Mouse (Mus musculus): ENCODE measurements around the gene Pi4kb. TPM values are rescaled to one million over a fixed set of nuclear protein-coding genes. Genes with fewer than 3 reads are reported as not detected.
A peak's percentile ranks its signal among the peaks of the same experiment; 100 is the strongest.
"Not testable (repeated sequence)": the region's sequence is repeated elsewhere in the genome, so short reads cannot be mapped to it uniquely, and the experiment has no call there.

The Pi4kb gene
- polyA plus RNA-seq (2014; fragmentation: Nextera tagmentation; extraction: Ambion mirVana), result 23.1 and 23.9 TPM in 2 replicates

DNA sequence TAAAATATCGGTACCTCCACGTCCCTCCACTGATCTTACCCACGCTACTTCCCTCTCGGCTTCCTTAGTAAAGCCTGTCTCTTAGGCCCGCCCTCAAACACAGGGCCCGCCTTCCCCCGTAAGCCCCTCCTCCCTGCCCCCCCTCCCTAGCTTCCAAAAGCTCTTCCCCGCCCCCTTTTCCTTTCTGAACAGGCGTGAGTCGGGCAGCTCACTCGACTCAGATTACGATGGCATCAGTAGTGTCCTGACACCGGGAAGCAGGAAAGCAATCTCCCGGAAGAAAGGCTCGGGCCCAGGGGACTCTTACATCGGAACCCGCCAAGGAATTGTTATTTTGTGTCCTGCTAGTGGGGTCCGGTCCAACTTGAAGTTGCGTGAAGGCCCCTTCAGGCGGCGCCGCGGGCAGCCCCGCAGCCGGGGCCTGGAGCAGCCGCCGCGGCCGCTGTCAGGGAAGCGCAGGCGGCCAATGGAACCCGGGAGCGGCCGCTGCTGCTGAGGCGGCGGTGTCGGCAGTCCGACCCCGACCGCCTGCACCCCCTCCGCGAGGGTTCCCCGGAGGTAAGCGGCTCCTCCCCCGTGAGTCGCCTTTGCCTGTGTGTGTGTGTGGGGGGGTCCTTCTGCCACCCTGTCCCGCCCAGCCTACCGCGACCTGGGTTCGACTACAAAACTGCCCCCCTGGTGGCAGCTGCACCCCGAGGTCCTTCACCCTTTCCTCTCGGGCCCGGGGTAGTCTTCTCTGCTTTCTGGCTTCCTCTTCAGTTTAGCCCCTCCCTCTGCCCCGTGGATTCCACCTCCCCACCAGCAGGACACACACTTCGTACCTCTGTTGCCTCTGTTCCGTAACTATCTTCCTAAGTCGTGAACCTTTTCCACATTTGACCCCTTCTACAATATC, at the start of gene Pi4kb:
TSS of gene Pi4kb (plus strand) at position 204 of the 895 bp plus-strand sequence.
- peak; percentile 93 for ATAC-seq (replicated peaks; ENCODE audit: low FRiP score)
- under 1% methylated on average over 57 of the region's 57 CpGs for WGBS
- H3K27me3 ChIP-seq (ENCODE audit: control insufficient read depth, insufficient read depth, low read length), result no peaks in the 10 kb centered on the region

DNA sequence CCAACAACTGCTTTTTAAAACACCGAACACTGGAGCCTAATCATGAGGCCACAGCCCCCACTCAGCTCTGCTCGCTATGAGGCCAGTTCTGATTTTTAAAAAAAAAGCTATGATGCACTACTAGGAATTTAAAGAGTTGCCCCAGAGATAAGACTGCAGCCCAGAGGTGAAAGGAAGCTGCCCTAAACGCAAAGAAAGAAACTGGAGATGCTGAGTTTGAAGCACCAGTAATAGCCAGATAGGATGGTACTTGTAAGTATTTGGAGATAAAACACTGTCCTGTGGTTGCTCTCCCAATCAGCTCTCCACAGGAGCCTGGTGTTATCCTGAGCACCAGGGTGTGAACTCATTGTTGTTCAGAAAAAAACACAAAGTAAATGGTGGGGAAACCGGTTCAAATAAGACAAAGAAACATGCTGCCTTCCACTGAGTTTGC, 48.2 kb upstream of the Pi4kb start:
- not testable (repeated sequence) for H3K4me2 ChIP-seq (ENCODE audit: low read depth, low read length, severe bottlenecking); H3K27me3 ChIP-seq (ENCODE audit: control insufficient read depth, insufficient read depth, low read length); H3K36me3 ChIP-seq (ENCODE audit: control insufficient read depth, insufficient read depth, low read length); H3K4me3 ChIP-seq (ENCODE audit: low read depth, low read length); ATAC-seq (replicated peaks; ENCODE audit: low FRiP score); H3K9me3 ChIP-seq (ENCODE audit: control insufficient read depth, low read length); H3K4me1 ChIP-seq (replicated peaks; ENCODE audit: control insufficient read depth, insufficient read depth, low read length); H3K27ac ChIP-seq (ENCODE audit: low read depth, low read length); DNase-seq (ENCODE audit: low spot score); H3K9ac ChIP-seq (ENCODE audit: low read length)
- 46% methylated on average over 4 of the region's 4 CpGs for WGBS

More for the DNA sequence above, at the start of gene Pi4kb:
- Histone ChIP-seq H3K9ac (ENCODE audit: low read length) (peak within 1 kb of the TSS; percentile 92), H3K4me3 (ENCODE audit: low read depth, low read length) (peak within 1 kb of the TSS; percentile 82), H3K4me2 (ENCODE audit: low read depth, low read length, severe bottlenecking) (peak within 1 kb of the TSS; percentile 78), H3K27ac (ENCODE audit: low read depth, low read length) (peak within 1 kb of the TSS; percentile 32; the same call in 1 of the 2 replicates), H3K4me1 (replicated peaks; ENCODE audit: control insufficient read depth, insufficient read depth, low read length) (no peaks in the 10 kb centered on the region; the same call in 1 of the 2 replicates), H3K9me3 (ENCODE audit: control insufficient read depth, low read length) (no peaks in the 10 kb centered on the region), H3K36me3 (ENCODE audit: control insufficient read depth, insufficient read depth, low read length) (no peaks in the 10 kb centered on the region; the same call in 1 of the 2 replicates)
- peak; percentile 94 for DNase-seq (ENCODE audit: low spot score)

DNA sequence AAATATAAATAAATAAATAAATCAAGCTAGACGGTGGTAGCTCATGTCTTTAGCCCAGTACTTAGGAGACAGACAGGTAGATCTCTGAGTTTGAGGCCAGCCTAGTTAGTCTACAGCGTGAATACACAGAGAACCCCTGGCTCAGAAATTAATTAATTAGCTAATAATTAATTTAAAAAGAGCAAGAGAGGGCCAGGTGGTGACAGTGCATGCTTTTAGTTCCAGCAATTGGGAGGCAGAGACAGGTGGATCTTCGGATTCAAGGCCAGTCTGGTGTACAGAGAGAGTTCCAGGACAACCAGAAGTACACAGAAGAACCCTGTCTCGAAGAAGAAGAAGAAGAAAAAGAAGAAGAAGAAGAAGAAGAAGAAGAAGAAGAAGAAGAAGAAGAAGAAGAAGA, 45.6 kb upstream of the Pi4kb start:
- not testable (repeated sequence) for H3K4me2 ChIP-seq (ENCODE audit: low read depth, low read length, severe bottlenecking); H3K27me3 ChIP-seq (ENCODE audit: control insufficient read depth, insufficient read depth, low read length); ATAC-seq (replicated peaks; ENCODE audit: low FRiP score); H3K27ac ChIP-seq (ENCODE audit: low read depth, low read length); DNase-seq (ENCODE audit: low spot score); H3K4me1 ChIP-seq (replicated peaks; ENCODE audit: control insufficient read depth, insufficient read depth, low read length); H3K9ac ChIP-seq (ENCODE audit: low read length); H3K9me3 ChIP-seq (ENCODE audit: control insufficient read depth, low read length); H3K36me3 ChIP-seq (ENCODE audit: control insufficient read depth, insufficient read depth, low read length); H3K4me3 ChIP-seq (ENCODE audit: low read depth, low read length)
- 82% methylated on average over 4 of the region's 4 CpGs for WGBS

DNA sequence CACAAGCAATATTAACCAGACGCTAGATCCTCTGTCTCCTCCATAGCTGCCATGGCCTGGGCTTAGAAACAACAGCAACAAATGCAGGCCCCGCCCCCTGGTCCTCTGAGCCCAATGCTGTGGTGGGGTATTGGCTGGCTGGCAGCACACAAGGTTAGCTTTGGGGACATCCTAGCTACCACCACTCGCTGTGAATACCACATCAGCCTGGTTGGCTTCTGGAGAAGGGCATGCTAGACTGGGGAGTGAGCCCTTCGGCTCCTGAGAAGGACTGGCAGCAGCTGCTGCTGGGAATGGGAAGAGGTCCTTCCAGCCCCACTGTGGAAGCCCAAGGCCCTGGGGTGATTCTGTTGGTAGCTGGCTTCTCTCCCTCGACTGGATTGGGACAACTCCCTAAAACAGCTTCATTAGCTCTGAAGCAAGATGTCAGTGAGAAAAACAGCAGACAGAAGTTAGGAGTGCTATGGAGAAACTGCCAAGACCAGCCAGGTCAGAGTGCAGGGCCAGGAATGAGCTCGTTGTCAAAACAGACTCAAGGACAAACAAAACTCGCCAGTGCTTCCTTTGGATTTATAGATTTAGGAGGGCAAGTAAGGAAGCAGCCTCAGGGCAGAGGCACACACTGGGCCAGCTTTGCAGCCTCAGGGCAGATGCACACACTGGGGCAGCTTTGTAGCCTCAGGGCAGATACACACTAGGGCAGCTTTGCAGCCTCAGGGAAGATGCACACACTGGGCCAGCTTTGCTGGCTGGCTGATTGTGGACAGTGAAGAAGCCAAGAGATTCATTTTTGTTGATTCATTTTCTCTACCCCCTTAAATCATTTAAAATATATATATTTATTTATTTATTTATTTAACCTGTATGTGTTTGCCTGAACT, 43.9 kb upstream of the Pi4kb start:
- DNase-seq (ENCODE audit: low spot score); ATAC-seq (replicated peaks; ENCODE audit: low FRiP score); H3K36me3 ChIP-seq (ENCODE audit: control insufficient read depth, insufficient read depth, low read length); H3K27me3 ChIP-seq (ENCODE audit: control insufficient read depth, insufficient read depth, low read length); H3K9ac ChIP-seq (ENCODE audit: low read length); H3K4me2 ChIP-seq (ENCODE audit: low read depth, low read length, severe bottlenecking); H3K4me3 ChIP-seq (ENCODE audit: low read depth, low read length); H3K27ac ChIP-seq (ENCODE audit: low read depth, low read length); H3K4me1 ChIP-seq (replicated peaks; ENCODE audit: control insufficient read depth, insufficient read depth, low read length); H3K9me3 ChIP-seq (ENCODE audit: control insufficient read depth, low read length): not testable (repeated sequence)
- 58% methylated on average over 7 of the region's 7 CpGs for WGBS

DNA sequence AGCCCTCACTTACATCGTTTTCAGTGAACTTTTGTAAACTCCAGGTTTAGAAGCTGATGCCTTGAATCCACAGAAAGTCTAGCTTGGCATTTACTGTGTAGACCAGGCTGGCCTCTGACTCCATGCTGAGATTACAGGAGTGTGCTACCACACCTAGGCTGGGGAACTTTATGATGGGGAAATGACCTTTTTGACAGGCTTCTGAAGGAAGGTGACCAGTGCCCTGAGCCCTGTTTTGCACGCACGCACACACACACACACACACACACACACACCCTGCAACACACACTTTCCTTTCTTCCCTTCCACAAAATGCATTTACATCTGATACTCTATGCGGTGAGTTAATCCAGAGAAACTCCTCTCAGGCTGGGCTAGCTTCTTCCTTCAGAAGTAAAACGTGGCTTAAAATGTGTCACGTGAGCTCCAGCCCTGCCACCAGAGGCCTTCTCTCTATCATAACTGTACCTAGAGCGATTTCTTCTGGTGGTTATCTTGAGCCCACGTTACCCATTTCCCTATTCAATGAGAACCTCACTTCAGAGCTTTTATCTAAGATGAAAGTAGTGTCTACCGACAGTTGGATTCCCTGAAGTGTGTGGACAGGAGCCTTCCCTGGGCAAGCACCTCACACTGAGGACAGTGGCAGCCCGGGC, 43.0 kb upstream of the Pi4kb start:
- ATAC-seq (replicated peaks; ENCODE audit: low FRiP score); H3K4me1 ChIP-seq (replicated peaks; ENCODE audit: control insufficient read depth, insufficient read depth, low read length); DNase-seq (ENCODE audit: low spot score); H3K9me3 ChIP-seq (ENCODE audit: control insufficient read depth, low read length); H3K4me3 ChIP-seq (ENCODE audit: low read depth, low read length); H3K27me3 ChIP-seq (ENCODE audit: control insufficient read depth, insufficient read depth, low read length); H3K4me2 ChIP-seq (ENCODE audit: low read depth, low read length, severe bottlenecking); H3K36me3 ChIP-seq (ENCODE audit: control insufficient read depth, insufficient read depth, low read length); H3K9ac ChIP-seq (ENCODE audit: low read length); H3K27ac ChIP-seq (ENCODE audit: low read depth, low read length): not testable (repeated sequence)
- WGBS, result 81% methylated on average over 10 of the region's 10 CpGs

DNA sequence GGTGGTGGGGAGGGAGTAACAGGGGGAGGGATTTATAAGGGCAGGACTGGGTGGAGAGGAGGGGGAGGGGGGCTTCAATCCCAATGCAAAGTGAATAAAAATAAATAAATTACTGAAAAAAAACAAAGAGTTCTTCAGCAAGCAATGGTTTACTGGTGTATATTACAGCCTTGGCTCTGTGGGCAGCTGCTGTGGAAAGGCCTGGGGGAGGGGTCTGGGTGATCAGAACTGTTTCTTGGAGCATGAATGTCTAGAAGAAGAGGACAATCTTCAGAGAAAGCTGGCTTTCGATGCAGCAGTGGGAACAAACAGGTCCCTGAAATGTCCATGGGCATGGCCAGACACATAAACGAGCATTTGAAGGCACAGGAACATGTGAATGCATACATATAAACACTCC, 42.3 kb upstream of the Pi4kb start:
- not testable (repeated sequence) for H3K4me2 ChIP-seq (ENCODE audit: low read depth, low read length, severe bottlenecking); ATAC-seq (replicated peaks; ENCODE audit: low FRiP score); DNase-seq (ENCODE audit: low spot score); H3K9me3 ChIP-seq (ENCODE audit: control insufficient read depth, low read length); H3K4me3 ChIP-seq (ENCODE audit: low read depth, low read length); H3K4me1 ChIP-seq (replicated peaks; ENCODE audit: control insufficient read depth, insufficient read depth, low read length); H3K27me3 ChIP-seq (ENCODE audit: control insufficient read depth, insufficient read depth, low read length); H3K27ac ChIP-seq (ENCODE audit: low read depth, low read length); H3K36me3 ChIP-seq (ENCODE audit: control insufficient read depth, insufficient read depth, low read length); H3K9ac ChIP-seq (ENCODE audit: low read length)
- WGBS, result 80% methylated on average over 2 of the region's 2 CpGs

DNA sequence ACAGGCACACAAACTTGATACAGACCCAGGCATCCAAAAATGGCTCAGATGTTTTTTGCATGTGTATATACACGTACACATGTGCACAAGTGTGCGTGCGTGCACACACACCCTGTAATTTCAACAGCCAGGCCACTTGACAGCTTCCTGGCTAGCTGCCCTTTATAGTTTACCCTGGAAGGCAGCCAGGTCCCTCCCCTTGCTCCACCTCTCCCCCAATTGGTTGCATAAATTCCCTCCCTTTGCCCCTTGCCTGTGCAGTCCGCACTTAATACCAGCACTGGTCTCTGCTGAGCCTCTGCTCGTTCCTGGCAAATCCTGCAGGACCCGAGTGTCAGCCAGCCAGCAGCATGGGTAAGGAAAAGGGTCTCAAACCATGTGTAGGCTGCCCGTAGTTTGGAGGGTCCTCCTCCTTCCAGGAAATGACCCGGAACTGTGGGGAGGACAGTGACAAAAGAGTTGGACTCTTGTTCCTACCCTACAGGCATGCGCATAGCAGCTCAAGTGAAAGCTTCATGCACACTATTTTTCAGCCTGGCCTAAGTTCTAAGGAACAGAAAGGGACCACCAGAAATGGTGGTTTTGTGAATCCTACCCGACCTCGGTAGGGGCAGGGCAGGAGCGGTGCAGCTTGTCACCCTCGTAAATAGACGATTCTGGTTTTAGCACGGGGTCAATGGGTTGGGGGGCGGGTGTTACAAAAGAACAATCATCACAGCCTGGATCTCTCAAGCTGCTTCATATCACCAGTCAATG, 41.5 kb upstream of the Pi4kb start, which contains the start of gene Selenbp1:
TSS of gene Selenbp1 (plus strand) at position 248 of the 756 bp plus-strand sequence.
- peak within 1 kb of the TSS; percentile 35; the same call in 1 of the 2 replicates for H3K9ac ChIP-seq (ENCODE audit: low read length)

More for the DNA sequence above, 41.5 kb upstream of the Pi4kb start, which contains the start of gene Selenbp1:
- H3K9me3 ChIP-seq (ENCODE audit: control insufficient read depth, low read length), result no peaks in the 10 kb centered on the region
- H3K4me1 ChIP-seq (replicated peaks; ENCODE audit: control insufficient read depth, insufficient read depth, low read length), result 0 out of 2 replicates have a peak, but pooled peaks cover 2% of the 10 kb centered on the region
- ATAC-seq (replicated peaks; ENCODE audit: low FRiP score) (0 out of 2 replicates have a peak, but pooled peaks have one; percentile 51), DNase-seq (ENCODE audit: low spot score) (peak; percentile 65)
- WGBS, result 43% methylated on average over 16 of the region's 16 CpGs
- no peak within 1 kb of the TSS for H3K27ac ChIP-seq (ENCODE audit: low read depth, low read length)
- H3K4me3 ChIP-seq (ENCODE audit: low read depth, low read length), result no peak within 1 kb of the TSS
- no peaks in the 10 kb centered on the region for H3K27me3 ChIP-seq (ENCODE audit: control insufficient read depth, insufficient read depth, low read length)
- 0 out of 2 replicates have a peak within 1 kb of the TSS, but pooled peaks have one; percentile 21 for H3K4me2 ChIP-seq (ENCODE audit: low read depth, low read length, severe bottlenecking)
- H3K36me3 ChIP-seq (ENCODE audit: control insufficient read depth, insufficient read depth, low read length), result no peaks in the 10 kb centered on the region
